Mouse (Mus musculus) frontal cortex, postnatal 14 days (tissue): ENCODE measurements around the gene Gm14393.
"Not testable (repeated sequence)": the region's sequence is repeated elsewhere in the genome, so short reads cannot be mapped to it uniquely, and the experiment has no call there.

Source experiments
- DNase-seq, 2 experiments: peaks; one replicate each; pipeline ENCODE4 v3.0.0; 2022; ENCODE audit warnings: low spot score in 2 of 2

Gene Gm14393

GRCm38 (mm10) chr2:175067681-175068261 lies at the start of gene Gm14393:
Gene Gm14393, minus strand, starts transcription at chr2:175067781.
- DNase-seq, result not testable (repeated sequence)

GRCm38 (mm10) chr2:175044268-175044667 lies 23.3 kb downstream of the Gm14393 start:
- not testable (repeated sequence) for DNase-seq
